Mouse (Mus musculus) embryo, embryonic 10 days (tissue): ENCODE measurements at regions not wholly inside any gene's neighbourhood (a gene's known extent, or its start where the extent isn't known, plus 50 kb on each side); places are given as distances from the start of the nearest gene placed in this dataset.

Source experiments
- DNase-seq: peaks from one replicate; pipeline ENCODE4 v3.0.0-alpha.2; 2015; ENCODE audit warnings: low spot score

DNA sequence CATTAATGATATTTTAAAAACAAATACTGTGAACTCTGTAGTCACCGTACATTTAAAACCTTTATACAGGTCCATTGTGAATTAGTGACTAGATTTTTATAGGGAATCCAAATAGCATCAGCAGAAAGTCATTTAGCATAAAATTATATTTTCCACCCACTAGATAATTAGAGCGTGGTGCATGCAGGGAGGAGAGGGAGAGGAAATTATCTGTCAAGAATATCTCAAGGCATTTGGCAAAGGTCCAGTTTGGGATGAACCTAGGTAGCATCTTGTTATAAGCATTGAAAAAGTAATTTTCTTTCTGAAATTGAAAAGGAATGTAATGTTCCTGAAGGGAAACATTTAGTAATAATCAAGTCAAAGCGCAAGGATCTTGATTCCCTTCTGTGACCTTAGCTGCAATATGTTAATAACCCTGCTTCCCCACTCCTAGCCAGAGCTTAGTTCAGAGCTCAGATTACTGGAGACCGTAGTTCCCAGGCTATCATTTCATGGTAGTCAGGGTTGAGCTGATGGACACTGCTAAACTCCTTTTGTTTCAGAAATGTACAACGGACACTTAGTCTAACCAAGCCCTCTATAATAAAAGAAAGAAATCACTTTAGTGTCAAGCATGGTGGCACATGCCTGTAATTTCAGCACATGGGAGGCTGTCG, 200.8 kb upstream of the Slc39a10 start:
- no peak for DNase-seq

DNA sequence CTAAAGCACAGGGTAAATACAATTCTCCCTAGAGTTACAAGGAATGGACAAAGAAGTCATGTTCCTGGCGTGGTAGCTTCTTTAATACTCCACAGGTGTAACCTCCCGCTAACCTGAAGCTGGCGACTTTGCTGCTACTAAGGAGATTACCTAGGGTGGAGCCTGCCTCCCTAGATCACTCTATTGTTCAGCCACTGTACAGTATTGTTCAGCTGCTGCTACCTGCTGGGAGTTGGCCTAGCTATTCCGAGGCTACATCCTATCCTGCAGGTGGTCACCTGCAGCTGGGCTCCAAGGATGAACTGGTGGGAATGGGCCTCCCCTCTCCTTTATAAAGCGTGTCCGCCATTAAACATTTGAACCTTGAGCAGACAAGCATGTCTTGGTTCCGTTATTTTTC, 183.8 kb upstream of the Slc39a10 start:
- DNase-seq: no peak

DNA sequence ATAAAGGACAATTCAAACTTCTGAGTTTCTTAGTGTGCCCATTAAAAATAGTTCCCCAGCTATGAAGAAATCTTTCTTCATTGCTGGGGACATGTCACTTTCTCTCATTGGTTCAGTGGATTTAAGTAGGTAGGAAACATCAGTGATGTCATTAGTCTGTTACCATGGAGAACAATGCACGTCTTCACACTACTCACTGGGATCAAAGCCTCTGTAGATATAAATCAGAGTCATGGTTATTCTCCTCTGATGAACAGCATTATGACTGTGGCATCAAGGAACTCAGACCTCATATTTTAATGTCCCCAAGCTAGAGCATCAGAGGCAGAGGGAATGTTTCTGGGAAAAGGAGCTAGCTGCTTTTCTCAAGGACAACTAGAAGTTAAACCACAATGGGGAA, 165.5 kb upstream of the Slc39a10 start:
- DNase-seq: no peak

DNA sequence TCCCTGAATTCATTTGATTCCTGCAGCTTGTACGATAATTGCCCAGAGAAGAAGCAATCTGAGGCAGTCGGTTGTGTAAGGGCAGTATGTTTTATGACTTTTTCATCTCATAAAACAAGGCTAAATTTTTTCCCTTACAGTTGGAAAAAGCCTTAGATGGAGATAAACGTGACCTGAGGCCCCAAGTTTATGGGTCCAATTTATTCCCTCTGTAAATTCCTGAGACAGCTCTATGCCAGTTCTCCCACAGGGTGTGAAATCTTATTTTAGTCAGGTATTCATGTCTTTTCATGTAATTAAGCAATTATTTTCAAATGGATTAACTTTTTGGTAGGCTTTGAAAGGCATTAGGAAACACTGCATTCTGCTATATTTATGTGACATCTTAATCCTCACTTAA, 164.7 kb upstream of the Slc39a10 start:
- no peak for DNase-seq

DNA sequence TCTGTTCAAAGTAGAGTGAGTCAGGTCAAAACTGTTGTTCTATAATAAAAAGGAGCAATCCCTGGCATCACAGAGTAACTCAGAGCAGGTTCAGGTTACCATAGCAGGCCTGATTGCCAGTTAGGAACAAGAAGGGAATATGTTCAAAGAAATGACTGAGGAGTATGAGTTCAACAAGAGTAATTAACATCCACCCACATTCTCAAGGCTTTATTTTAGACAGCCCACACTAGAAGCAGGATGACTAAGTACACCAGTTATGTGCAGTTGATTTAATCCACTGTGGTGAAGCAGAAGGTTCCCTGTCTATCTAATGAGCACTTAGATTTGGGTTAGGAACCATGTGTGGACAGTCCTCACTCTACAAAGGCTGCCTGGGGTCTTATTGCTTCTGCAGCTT, 158.5 kb upstream of the Slc39a10 start:
- no peak for DNase-seq

DNA sequence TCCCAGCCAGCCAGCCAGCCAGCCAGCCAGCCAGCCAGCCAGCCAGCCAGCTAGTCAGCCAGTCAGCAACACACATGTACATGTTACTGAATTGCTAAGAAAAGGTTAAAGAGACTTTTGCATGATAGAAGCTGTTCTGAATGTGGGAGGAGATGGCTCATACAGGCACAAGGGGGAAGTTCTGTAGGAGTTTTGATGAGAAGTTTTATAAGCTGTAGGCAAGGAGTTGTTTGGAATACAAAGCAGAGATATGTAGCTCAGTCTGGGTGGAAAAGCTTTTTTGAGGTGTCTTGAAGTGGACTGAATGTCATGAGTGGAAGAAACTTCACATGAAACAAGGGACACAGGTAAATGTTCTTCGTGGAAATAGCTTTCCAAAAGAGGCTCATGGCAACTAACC, 157.8 kb upstream of the Slc39a10 start:
- no peak for DNase-seq

DNA sequence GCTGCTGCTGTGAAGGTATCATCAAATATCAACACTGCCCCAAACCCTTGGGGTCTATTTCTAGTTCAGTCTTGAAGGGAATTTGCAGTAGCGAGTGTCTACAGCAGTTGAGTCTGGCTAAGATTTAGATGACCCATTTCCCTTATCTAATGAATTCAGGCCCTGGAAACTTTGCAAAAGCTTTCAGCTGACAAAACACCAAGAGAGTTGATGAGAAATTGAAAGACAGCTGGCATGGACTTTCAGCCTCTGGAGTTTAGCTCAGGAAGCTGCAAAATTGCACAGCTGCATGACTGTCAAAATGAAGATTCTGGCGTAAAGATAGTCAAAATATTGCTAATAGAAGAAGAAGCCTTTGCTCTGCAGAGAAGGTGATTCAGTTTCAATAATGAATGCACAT, 144.9 kb upstream of the Slc39a10 start:
- DNase-seq: no peak

DNA sequence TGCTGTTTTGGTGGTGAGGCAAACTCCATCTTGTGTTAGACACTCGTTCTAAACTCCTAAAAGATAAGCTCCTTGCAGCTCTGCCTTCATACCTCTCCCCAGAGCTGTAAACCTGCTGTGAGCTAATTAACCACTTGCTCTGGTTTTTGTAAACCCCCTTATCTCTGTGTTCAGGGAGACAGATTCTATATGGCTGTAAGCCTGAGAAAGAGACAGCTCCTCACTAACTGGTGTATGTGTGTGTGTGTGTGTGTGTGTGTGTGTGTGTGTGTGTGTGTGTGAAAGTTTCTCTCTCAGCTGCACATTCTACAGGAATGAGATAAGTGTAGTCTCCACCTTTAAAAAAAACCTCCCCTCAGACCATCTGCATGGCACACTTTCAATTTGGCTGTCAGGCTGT, 126.7 kb upstream of the Slc39a10 start:
- DNase-seq: no peak

DNA sequence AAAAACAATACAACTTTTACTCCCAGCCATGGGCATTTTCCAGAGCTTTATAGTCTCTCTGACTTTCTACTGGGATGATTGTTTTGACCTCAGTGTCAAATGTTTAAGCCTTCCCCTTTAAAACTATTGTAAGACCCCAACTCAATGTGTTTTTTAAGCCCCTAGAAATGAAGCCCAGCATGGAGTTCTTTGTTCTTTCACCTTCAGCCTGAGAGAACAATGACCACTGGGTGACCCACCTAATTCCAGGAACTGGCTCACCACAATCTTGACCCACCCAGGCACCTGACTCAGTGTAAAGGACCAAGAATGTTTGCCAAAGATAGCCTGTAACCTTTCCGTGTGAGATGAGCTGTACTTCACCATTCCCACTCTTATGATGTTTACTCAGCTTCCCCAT, 121.9 kb upstream of the Slc39a10 start:
- no peak for DNase-seq

DNA sequence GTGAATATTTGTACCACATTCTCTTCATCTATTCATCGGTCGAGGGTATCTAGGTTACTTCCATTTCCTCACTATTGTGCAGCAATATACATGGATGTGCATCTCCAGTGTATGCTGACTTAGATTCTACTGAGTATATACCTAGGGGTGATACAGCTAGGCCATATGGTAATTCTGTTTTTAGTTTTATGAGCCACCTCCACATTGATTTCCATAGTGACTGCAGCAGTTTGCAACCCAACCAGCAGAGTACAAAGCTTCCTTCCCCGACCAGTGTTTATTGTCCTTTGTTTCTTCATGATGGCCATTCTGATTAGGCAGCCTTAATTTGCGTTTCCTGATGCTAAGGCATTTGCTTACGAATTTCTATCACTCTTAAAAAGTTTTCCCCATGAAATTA, 111.1 kb upstream of the Slc39a10 start:
- no peak for DNase-seq

DNA sequence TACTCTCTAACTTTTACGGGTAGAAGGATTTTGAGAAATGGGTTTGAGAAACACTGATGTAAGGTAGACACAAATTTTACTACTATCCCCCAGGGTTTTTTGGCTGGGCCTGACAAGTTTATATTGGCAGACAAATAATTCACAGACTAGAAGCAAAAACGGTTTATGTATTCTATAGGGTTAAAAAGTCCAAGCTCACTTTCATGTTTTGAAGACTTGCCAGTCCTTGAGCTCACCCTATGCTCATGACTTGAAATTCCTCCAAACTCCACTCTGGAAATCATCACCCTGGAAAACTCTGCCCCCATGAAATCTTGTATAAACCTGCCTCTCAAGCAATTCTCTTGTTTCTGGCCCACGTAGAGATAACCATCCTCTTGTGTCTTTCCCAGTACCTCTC, 106.7 kb upstream of the Slc39a10 start:
- DNase-seq: no peak

DNA sequence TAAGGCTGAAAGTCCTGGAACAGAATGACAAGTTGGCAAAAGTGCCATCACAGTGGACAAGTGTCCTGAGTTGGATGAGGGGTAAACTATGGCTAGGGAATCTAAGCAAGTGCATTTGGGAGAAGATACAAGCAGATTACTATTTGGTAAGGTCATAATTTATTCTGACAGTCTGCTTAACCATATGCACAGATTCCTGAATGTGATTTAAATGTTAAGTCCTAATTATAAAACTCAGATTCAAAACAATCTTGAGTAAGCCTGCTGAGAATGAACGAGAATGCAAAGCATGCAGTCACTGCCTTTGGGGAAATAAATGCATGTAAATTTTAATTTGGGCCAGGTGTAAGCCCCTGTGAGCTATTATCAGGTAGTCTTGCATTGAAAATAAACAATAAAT, 93.3 kb upstream of the Slc39a10 start:
- DNase-seq: no peak

DNA sequence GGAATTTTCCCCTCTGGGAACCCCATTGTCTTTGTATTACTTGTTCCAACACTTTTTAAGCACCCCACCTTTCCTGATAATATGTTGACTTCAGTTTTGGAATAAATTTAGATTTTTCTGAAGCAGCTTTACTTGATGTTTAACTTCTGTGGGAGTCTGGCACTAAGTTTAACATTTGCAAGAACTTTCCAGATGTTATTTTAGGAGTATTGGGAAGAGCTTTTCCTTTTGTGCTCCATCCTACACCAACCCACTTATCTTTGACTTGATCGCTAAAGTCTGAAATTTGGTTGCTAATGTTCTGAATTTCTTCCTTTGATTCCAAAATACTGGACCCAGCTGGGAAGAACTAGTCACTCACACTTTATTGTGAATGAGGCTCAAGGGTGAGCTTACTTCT, 90.4 kb upstream of the Slc39a10 start:
- DNase-seq: no peak

DNA sequence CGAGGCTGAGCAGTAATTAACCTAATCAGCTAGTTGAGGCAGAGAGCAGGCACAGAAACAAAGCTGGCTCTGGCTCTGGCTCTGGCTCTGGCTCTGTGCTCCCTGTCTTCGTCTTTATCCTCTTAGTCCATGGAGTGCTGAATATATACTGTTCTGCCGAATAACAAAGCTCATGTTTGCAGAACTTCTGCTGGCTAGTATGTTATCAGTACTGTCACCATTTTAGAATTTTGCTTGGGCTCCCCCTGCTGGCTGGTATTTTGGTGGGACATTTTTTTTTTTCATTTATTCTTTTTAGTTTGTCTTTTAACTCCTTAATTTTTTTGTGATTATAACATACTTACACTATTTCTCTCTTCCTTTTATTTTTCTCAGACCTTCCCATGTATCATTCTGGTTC, 77.8 kb upstream of the Slc39a10 start:
- DNase-seq: peak; percentile 33

DNA sequence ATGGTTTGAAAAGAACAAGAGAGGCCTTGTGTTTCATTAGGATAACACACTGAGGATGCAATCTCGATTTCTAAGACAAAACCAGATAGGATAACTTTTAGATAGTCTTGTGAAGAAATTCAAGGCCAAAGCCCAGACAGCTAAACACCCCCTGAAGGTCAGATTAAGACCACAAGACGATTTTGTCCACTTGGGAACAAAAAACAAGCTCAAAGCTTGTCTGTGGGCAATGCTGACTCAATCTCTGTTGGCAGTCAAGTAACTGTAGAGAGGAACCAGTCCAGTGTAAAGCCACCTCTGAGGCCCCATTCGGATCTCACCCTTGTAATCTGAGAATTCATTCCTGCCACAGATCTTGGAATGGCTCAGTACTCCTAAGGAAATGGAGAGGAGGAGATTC, 75.7 kb upstream of the Slc39a10 start:
- DNase-seq: no peak

DNA sequence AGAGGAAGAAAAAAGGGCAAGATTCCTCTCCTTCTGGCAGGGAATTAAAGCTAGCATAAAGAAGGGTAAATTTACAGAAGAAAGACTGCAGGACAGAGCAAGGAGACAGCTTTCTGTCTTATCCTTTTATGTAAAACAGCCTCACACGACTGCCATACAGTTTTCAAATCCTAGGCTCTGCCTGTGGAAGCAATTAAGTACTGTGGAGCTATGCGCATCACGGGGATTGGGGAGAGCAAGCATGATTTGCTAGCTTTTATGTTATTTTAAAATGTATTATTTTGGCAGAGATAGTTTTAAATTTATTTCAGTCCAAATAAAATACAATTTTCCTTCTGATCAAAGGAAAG, 74.2 kb upstream of the Slc39a10 start:
- DNase-seq: no peak

DNA sequence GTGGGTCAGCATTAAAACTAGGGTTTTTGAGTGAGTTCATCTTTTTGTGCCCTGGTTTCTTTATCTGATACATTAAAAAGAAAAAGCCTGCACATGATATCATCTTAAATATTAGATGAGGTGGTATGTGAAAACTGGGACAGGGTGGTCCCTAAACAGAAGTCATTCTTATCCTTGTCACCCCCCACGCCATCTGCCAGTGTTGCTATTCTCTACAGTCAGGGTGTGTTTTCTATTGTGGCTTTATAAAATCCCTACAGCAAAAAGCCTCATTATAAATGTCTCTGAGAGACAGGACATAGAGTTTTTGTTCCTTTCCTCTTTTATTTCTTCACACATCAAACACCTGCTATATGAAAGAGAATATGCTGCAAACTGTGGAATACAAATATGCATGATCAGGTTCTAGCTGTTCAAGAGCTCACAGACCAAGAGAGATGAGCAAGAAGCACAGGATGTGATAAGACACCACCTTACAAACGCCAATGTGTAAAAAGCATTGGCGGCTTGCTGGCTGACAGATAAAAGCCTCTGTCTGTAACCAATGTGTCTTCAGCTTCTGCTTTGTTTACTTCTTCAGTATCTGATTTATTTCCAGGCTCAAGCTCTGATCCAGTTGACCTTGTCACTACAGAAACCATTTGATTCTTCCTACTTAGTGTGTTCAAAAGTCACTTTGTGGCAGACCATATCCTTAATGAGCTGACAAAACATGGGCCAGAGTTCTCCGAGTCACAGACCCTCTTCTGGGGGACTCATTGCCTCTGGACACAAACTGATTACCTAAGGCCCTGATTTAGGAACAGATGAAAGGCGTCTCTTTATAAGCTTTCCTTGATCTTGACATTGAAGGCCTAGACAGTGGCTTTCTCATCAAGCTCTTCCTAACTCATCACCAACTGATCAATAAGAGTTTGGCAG, 73.6 kb upstream of the Slc39a10 start:
- peak; percentile 9 for DNase-seq

DNA sequence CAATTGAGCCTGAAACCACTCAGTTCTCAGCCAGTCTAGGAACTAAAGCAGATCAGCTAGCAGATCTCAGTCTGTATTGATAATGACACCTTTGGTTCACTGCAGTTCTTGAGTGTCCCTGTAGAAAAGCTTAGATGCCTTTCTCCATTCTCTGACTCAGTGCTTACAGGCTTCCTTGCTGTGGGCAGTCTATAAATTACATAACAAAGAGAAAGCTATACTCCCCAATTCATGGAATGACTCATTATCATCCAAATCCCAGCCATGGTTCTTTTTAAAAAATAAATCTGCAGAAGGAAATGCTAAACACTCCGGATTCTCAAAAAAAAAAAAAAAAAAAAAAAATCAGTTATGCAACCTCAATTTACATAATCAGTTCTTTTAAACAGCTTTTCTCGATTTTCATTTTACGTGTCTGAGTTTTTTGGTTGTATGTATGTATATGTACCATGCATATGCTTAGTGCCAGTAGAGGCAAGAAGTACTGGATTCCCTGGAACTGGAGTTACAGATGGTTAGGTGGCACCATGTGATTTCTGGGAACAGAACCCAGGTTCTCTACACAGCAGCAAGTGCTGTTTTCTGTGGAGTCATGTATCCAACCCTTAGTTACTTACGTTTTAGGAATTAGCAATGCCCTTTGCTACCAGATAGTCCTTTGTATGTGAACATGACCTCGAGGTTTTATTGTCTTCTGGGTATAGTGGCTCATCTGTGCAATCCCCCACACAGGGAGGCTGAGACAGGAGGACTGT, 71.5 kb upstream of the Slc39a10 start:
- DNase-seq: no peak
